Mouse (Mus musculus) natural killer cell, adult 2 months (primary cell): Measurements from ENCODE around the gene Hrct1.

Experiments
- DNase-seq, 2 experiments: peaks; one replicate each; pipeline ENCODE4 v3.0.0; 2022; ENCODE audit warnings: low spot score in 2 of 2

Gene Hrct1

GRCm38 (mm10) chr4:43771626-43772025 is 44.6 kb downstream of the Hrct1 start:
- no peak for DNase-seq

- no peak for DNase-seq
These were observed 45.3 kb downstream of the Hrct1 start for GRCm38 (mm10) chr4:43772304-43772703.
